Mouse (Mus musculus): ENCODE measurements around the gene Bloc1s1.

Bloc1s1 gene

DNA sequence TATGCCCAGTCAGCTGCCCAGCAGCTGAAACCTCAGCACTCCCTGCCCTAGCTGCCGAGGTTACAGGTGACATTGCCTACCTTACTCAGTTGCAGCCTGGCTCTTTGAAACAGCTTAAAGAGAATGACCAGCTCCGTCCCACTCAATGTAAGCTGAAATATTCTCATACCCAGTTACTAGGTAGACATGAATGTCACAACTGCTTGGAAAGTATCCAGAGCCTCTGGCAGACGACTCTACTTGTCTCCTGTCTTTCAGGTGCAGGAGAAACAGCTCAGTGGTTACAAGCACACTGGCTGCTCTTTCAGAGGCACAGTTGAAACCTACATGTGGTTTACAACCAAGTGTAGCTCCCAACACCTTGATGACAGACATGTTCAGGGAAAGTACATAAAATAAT, 53.5 kb downstream of the Bloc1s1 start:
- intact Hi-C loops (cut with DNase I): no loop called here

Data from adrenal gland (tissue).